Mouse (Mus musculus) retina, embryonic 14.5 days (tissue): ENCODE data around the gene Emsy.

Experiments
- DNase-seq: peaks from one replicate; pipeline ENCODE4 v3.0.0-alpha.2; 2015; ENCODE audit warnings: low spot score

Emsy gene

DNA sequence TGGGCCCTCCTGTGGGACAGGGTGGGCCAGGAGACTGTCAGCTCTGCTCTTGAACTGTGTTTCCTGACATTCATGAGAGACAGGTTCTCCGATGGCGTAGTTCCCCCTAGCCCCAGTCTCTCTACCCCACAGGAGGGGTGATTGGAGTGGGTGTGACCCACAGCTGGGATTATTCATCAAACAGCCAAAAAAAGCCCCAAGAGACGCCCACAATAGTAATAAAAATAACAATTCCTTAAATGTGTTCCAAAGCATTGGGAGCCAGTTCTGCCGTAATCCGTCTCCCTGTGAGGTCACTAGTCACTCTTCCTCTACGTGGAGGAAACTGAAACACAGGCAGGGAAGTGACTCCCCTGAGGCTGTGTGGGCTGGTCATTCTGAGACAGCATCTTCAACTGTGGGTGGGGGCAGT is 113.8 kb downstream of the Emsy start:
- DNase-seq: no peak

DNA sequence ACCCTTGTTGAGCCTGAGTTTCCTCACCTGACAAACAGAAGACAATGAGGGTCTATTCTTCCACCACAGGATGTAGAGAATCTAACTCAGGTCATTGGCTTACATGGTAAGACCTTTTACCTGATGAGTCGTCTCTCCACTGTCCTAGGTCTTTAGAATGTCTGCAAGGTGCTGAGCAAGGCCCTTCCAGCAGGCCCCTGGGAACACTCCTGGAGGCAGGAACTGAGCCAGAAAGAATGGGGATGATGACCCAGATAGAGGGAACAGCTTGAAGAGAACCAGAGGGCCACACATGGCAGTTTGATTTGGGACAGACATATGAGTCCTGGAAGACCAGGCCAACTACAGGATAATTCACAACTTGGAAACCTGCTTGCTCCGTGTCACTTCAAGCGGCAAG is 114.3 kb downstream of the Emsy start:
- no peak for DNase-seq

DNA sequence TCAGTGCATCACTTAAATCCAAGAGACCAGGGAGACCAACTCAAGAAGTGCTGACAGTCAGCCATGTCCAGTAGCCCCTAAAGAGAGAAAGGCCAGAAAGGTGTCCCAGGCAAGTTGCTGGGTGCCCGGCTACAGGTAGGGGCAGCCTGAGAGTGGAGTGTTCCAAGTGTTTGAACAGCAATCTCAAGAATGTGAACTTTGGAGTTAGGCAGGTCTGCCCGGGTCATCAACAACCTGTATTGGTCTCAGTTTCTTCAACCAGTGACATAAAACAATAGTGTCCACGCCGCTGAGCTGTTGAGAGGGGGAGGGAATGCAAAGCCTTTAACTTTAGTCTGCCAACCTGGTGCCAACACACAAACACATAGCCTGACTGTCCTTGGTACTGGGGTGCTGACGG is 115.0 kb downstream of the Emsy start:
- no peak for DNase-seq

DNA sequence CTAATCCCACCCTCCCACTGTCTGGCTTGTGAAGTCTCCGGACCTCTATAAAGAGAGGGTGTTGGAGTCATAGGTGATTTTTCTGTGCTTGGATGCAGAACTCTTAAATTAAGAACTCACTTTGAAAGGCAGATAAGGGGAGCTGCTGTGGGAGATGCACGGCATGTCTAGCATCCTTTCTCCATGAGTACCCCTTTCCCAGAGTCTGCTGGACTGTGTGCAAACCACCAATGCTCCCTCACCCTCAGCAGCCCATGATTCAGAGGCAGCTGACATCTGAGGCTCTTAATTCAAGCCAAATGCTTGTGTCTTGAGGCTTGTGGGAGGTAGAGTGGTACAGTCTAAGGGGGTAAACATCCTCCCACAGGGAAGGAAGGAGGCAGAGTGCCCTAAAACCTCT is 115.7 kb downstream of the Emsy start:
- no peak for DNase-seq

DNA sequence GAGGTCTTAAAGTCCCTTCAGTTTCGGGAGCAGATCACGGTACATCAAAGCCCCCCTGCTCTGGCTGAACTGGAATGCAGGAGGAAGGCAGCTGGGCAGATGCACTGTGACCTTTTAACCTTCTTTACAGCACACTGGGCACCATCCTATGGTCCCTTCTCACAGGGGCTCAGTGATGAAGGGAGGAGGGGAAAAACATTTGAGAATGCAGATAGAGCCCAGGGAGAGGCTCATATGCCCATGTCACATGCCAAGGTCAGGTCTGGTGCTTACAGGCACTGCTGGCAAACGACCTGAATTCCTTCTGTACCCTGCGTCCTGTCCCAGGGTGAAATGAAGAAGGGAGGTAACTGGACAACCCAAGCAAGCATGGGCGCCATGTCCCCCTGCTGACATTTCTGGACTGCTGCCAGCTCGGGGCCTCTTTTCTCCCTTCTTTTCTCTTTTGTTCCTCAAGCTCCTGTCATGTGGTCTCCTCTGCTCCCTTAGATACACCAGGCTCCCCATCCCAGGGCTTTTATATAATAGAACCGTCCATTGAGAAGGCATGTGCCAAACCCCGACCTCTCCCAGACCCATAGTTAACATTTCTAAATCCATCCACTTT is 118.5 kb downstream of the Emsy start:
- DNase-seq: peak; percentile 21

DNA sequence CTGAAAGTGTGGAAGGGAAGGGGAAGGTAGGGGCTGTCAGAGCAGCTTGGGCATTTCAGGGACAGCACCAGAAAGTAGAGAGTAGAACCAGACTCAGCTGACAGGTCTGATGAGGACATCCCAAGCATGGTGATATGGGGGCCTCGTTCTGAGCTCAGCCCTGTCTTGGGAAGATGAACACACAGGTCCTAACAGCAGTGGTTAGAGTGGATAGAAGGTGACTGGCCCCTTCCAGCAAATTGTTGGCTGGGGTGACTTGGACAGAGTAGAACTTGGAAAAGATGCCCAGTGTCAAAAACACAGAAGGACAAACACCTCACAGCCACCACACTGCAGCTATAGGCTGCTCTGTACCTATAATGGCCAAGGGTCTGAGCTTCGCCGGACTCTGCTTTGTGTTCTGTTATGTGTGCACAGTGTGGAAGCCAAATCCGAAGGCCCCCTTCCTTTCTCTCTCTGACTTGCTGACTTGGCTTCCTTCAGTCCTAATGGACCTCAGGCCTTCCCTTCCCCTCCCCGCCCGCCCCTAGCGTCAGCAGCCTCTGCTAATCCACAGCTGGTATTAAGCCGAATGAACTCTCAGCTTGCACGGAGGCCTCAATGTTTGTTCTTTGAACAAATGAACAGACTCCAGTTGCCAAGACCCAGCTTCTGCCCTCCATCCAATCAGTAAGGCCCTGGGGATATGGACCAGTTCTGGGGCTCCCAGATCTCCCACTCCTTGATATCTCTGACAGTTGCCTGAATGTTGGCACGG is 119.2 kb downstream of the Emsy start:
- peak; percentile 21 for DNase-seq
